Mouse (Mus musculus) small intestine, adult 2 months (tissue): Measurements from ENCODE around the gene Hoxd13.

ENCODE experiments used
- CTCF ChIP-seq: fragments of 200-500 bp; IDR thresholded peaks from 2 replicates; pipeline ENCODE4 v1.5.1; 2012; ENCODE audit warnings: low read depth, mild to moderate bottlenecking, control low read depth, inconsistent platforms, low read length, moderate library complexity, mixed read lengths; ENCODE audit not compliant: insufficient replicate concordance, insufficient read length; ENCODE audit errors: extremely low read depth
- POLR2A ChIP-seq: fragments of 200-500 bp; IDR thresholded peaks from 2 replicates; pipeline ENCODE4 v1.6.1; 2012; ENCODE audit warnings: low read depth, mild to moderate bottlenecking, control low read depth, inconsistent platforms, low read length, moderate library complexity

DNA sequence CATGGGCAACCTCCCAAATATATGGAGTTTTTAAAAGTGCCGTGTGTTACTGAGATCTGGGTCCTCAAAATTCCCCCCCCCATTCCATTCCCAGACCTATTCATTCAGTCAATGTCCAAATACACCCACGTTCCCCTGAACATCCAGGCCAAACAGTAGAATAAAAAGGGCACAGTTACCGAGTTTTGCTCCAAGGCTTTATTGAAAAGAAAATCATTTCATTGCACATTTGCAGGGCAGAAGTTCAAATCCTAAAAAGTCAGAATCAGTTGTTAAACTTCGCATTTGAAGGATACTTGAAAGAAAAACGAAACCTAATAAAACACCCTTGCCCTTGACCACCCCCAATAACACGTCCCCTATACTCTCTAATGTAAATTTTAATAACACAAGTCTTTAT, 34.7 kb downstream of the Hoxd13 start:
- TF ChIP-seq CTCF (no peak), POLR2A (no peak)
